Mouse (Mus musculus): ENCODE data around the gene Lime1. TPM values are rescaled to one million over a fixed set of nuclear protein-coding genes. Genes with fewer than 3 reads are reported as not detected.
A peak's percentile ranks its signal among the peaks of the same experiment; 100 is the strongest.

Gene Lime1
- polyA plus RNA-seq, 1 experiment from 2014 or later: 6.3 TPM

- no peak overlapping the region for H3K4me2 ChIP-seq (ENCODE audit: low read depth, low read length)
- no peak for ATAC-seq (ENCODE audit: low read depth)
- no peak overlapping the region for H3K4me3 ChIP-seq (ENCODE audit: low read depth, low read length)
- H3K27me3 ChIP-seq (ENCODE audit: control insufficient read depth, insufficient read depth, low read depth, low read length): no peaks in the 10 kb centered on the region
- WGBS (ENCODE audit: insufficient replicate concordance): 79% methylated on average over 5 of the region's 5 CpGs
- no peaks in the 10 kb centered on the region for H3K4me1 ChIP-seq (ENCODE audit: control insufficient read depth, low read depth, low read length)
- H3K9me3 ChIP-seq (replicated peaks; ENCODE audit: control insufficient read depth, low read length): no peaks in the 10 kb centered on the region
- H3K36me3 ChIP-seq (ENCODE audit: control insufficient read depth, insufficient read depth): peaks cover 4% of the 10 kb centered on the region; the same call in 1 of the 2 replicates
- H3K27ac ChIP-seq (ENCODE audit: low read length): no peak overlapping the region
- H3K9ac ChIP-seq (ENCODE audit: low read depth, low read length): no peak overlapping the region
Measured at GRCm38 (mm10) chr2:181397207-181397761, 17.4 kb downstream of the Lime1 start.

GRCm38 (mm10) chr2:181401497-181401896 lies 21.6 kb downstream of the Lime1 start:
- Histone ChIP-seq H3K27ac (ENCODE audit: low read length) (no peak overlapping the region), H3K9ac (ENCODE audit: low read depth, low read length) (no peak overlapping the region), H3K4me2 (ENCODE audit: low read depth, low read length) (no peak overlapping the region), H3K9me3 (replicated peaks; ENCODE audit: control insufficient read depth, low read length) (no peaks in the 10 kb centered on the region), H3K36me3 (ENCODE audit: control insufficient read depth, insufficient read depth) (no peaks in the 10 kb centered on the region), H3K4me1 (ENCODE audit: control insufficient read depth, low read depth, low read length) (no peaks in the 10 kb centered on the region), H3K4me3 (ENCODE audit: low read depth, low read length) (no peak overlapping the region), H3K27me3 (ENCODE audit: control insufficient read depth, insufficient read depth, low read depth, low read length) (no peaks in the 10 kb centered on the region)
- no peak for ATAC-seq (ENCODE audit: low read depth)
- 7% methylated on average over 1 of the region's 1 CpGs for WGBS (ENCODE audit: insufficient replicate concordance)

GRCm38 (mm10) chr2:181403722-181404121 lies 23.8 kb downstream of the Lime1 start:
- WGBS (ENCODE audit: insufficient replicate concordance): 37% methylated on average over 3 of the region's 3 CpGs

GRCm38 (mm10) chr2:181409643-181410042 lies 29.8 kb downstream of the Lime1 start:
- no peak overlapping the region for H3K4me3 ChIP-seq (ENCODE audit: low read depth, low read length)
- 66% methylated on average over 7 of the region's 7 CpGs for WGBS (ENCODE audit: insufficient replicate concordance)
- H3K9me3 ChIP-seq (replicated peaks; ENCODE audit: control insufficient read depth, low read length): no peaks in the 10 kb centered on the region
- H3K4me2 ChIP-seq (ENCODE audit: low read depth, low read length): no peak overlapping the region
- no peak overlapping the region for H3K27ac ChIP-seq (ENCODE audit: low read length)
- H3K27me3 ChIP-seq (ENCODE audit: control insufficient read depth, insufficient read depth, low read depth, low read length): no peaks in the 10 kb centered on the region
- ATAC-seq (ENCODE audit: low read depth): no peak
- no peak overlapping the region for H3K9ac ChIP-seq (ENCODE audit: low read depth, low read length)
- H3K4me1 ChIP-seq (ENCODE audit: control insufficient read depth, low read depth, low read length): no peaks in the 10 kb centered on the region
- H3K36me3 ChIP-seq (ENCODE audit: control insufficient read depth, insufficient read depth): no peaks in the 10 kb centered on the region

More at GRCm38 (mm10) chr2:181403722-181404121, 23.8 kb downstream of the Lime1 start:
- no peaks in the 10 kb centered on the region for H3K9me3 ChIP-seq (replicated peaks; ENCODE audit: control insufficient read depth, low read length)
- H3K27ac ChIP-seq (ENCODE audit: low read length): no peak overlapping the region
- H3K4me2 ChIP-seq (ENCODE audit: low read depth, low read length): no peak overlapping the region
- no peaks in the 10 kb centered on the region for H3K4me1 ChIP-seq (ENCODE audit: control insufficient read depth, low read depth, low read length)
- H3K27me3 ChIP-seq (ENCODE audit: control insufficient read depth, insufficient read depth, low read depth, low read length): no peaks in the 10 kb centered on the region
- no peak for ATAC-seq (ENCODE audit: low read depth)
- H3K4me3 ChIP-seq (ENCODE audit: low read depth, low read length): no peak overlapping the region
- H3K9ac ChIP-seq (ENCODE audit: low read depth, low read length): no peak overlapping the region
- H3K36me3 ChIP-seq (ENCODE audit: control insufficient read depth, insufficient read depth): no peaks in the 10 kb centered on the region

GRCm38 (mm10) chr2:181410760-181411473 lies 31.0 kb downstream of the Lime1 start:
- Histone ChIP-seq H3K36me3 (ENCODE audit: control insufficient read depth, insufficient read depth) (no peaks in the 10 kb centered on the region), H3K27me3 (ENCODE audit: control insufficient read depth, insufficient read depth, low read depth, low read length) (no peaks in the 10 kb centered on the region), H3K4me3 (ENCODE audit: low read depth, low read length) (no peak overlapping the region), H3K4me2 (ENCODE audit: low read depth, low read length) (no peak overlapping the region), H3K4me1 (ENCODE audit: control insufficient read depth, low read depth, low read length) (no peaks in the 10 kb centered on the region; the same call in 1 of the 2 replicates), H3K27ac (ENCODE audit: low read length) (no peak overlapping the region), H3K9ac (ENCODE audit: low read depth, low read length) (no peak overlapping the region), H3K9me3 (replicated peaks; ENCODE audit: control insufficient read depth, low read length) (no peaks in the 10 kb centered on the region)
- WGBS (ENCODE audit: insufficient replicate concordance): 36% methylated on average over 4 of the region's 4 CpGs
- ATAC-seq (ENCODE audit: low read depth): peak; percentile 67

GRCm38 (mm10) chr2:181413141-181413540 lies 33.3 kb downstream of the Lime1 start:
- no peaks in the 10 kb centered on the region for H3K27me3 ChIP-seq (ENCODE audit: control insufficient read depth, insufficient read depth, low read depth, low read length)
- no peak overlapping the region for H3K4me2 ChIP-seq (ENCODE audit: low read depth, low read length)
- no peak overlapping the region for H3K9ac ChIP-seq (ENCODE audit: low read depth, low read length)
- no peaks in the 10 kb centered on the region for H3K9me3 ChIP-seq (replicated peaks; ENCODE audit: control insufficient read depth, low read length)
- H3K4me1 ChIP-seq (ENCODE audit: control insufficient read depth, low read depth, low read length): peaks cover 4% of the 10 kb centered on the region
- 53% methylated on average over 2 of the region's 2 CpGs for WGBS (ENCODE audit: insufficient replicate concordance)
- ATAC-seq (ENCODE audit: low read depth): no peak
- H3K4me3 ChIP-seq (ENCODE audit: low read depth, low read length): no peak overlapping the region
- no peaks in the 10 kb centered on the region for H3K36me3 ChIP-seq (ENCODE audit: control insufficient read depth, insufficient read depth)
- no peak overlapping the region for H3K27ac ChIP-seq (ENCODE audit: low read length)

GRCm38 (mm10) chr2:181415945-181416344 lies 36.1 kb downstream of the Lime1 start:
- 49% methylated on average over 3 of the region's 3 CpGs for WGBS (ENCODE audit: insufficient replicate concordance)
- H3K4me1 ChIP-seq (ENCODE audit: control insufficient read depth, low read depth, low read length): peaks cover 32% of the 10 kb centered on the region

GRCm38 (mm10) chr2:181419359-181419758 lies 39.5 kb downstream of the Lime1 start:
- Histone ChIP-seq H3K4me3 (ENCODE audit: low read depth, low read length) (no peak overlapping the region), H3K9me3 (replicated peaks; ENCODE audit: control insufficient read depth, low read length) (no peaks in the 10 kb centered on the region), H3K27me3 (ENCODE audit: control insufficient read depth, insufficient read depth, low read depth, low read length) (no peaks in the 10 kb centered on the region), H3K4me2 (ENCODE audit: low read depth, low read length) (peak overlapping the region; percentile 34), H3K4me1 (ENCODE audit: control insufficient read depth, low read depth, low read length) (peaks cover 52% of the 10 kb centered on the region), H3K36me3 (ENCODE audit: control insufficient read depth, insufficient read depth) (peaks cover 10% of the 10 kb centered on the region), H3K27ac (ENCODE audit: low read length) (peak overlapping the region; percentile 52; the same call in 1 of the 2 replicates), H3K9ac (ENCODE audit: low read depth, low read length) (no peak overlapping the region)
- ATAC-seq (ENCODE audit: low read depth): peak; percentile 81
- WGBS (ENCODE audit: insufficient replicate concordance): 18% methylated on average over 7 of the region's 7 CpGs

More at GRCm38 (mm10) chr2:181415945-181416344, 36.1 kb downstream of the Lime1 start:
- H3K4me2 ChIP-seq (ENCODE audit: low read depth, low read length): no peak overlapping the region
- no peaks in the 10 kb centered on the region for H3K27me3 ChIP-seq (ENCODE audit: control insufficient read depth, insufficient read depth, low read depth, low read length)
- no peaks in the 10 kb centered on the region for H3K9me3 ChIP-seq (replicated peaks; ENCODE audit: control insufficient read depth, low read length)
- no peak overlapping the region for H3K9ac ChIP-seq (ENCODE audit: low read depth, low read length)
- H3K4me3 ChIP-seq (ENCODE audit: low read depth, low read length): no peak overlapping the region
- no peak for ATAC-seq (ENCODE audit: low read depth)
- H3K27ac ChIP-seq (ENCODE audit: low read length): no peak overlapping the region
- H3K36me3 ChIP-seq (ENCODE audit: control insufficient read depth, insufficient read depth): no peaks in the 10 kb centered on the region

- no peak overlapping the region for H3K4me3 ChIP-seq (ENCODE audit: low read depth, low read length)
- WGBS (ENCODE audit: insufficient replicate concordance): 24% methylated on average over 4 of the region's 4 CpGs
- H3K27ac ChIP-seq (ENCODE audit: low read length): peak overlapping the region; percentile 62
- H3K27me3 ChIP-seq (ENCODE audit: control insufficient read depth, insufficient read depth, low read depth, low read length): no peaks in the 10 kb centered on the region
- peak overlapping the region; percentile 34 for H3K4me2 ChIP-seq (ENCODE audit: low read depth, low read length)
- H3K4me1 ChIP-seq (ENCODE audit: control insufficient read depth, low read depth, low read length): peaks cover 56% of the 10 kb centered on the region
- ATAC-seq (ENCODE audit: low read depth): peak; percentile 42
- H3K9me3 ChIP-seq (replicated peaks; ENCODE audit: control insufficient read depth, low read length): no peaks in the 10 kb centered on the region
- H3K36me3 ChIP-seq (ENCODE audit: control insufficient read depth, insufficient read depth): peaks cover 10% of the 10 kb centered on the region
- no peak overlapping the region for H3K9ac ChIP-seq (ENCODE audit: low read depth, low read length)
Measured at GRCm38 (mm10) chr2:181420426-181420825, 40.5 kb downstream of the Lime1 start.

All from liver, embryonic 16.5 days (tissue).